Mouse (Mus musculus) 416B (cell line): ENCODE results near the gene Igfals.

Experiments
- DNase-seq: peaks from one replicate; pipeline ENCODE4 v3.0.0; 2011; ENCODE audit warnings: low read depth

Gene Igfals

GRCm38 (mm10) chr17:24894061-24894994, 28.5 kb downstream of the Igfals start:
- DNase-seq: peak; percentile 22

DNA sequence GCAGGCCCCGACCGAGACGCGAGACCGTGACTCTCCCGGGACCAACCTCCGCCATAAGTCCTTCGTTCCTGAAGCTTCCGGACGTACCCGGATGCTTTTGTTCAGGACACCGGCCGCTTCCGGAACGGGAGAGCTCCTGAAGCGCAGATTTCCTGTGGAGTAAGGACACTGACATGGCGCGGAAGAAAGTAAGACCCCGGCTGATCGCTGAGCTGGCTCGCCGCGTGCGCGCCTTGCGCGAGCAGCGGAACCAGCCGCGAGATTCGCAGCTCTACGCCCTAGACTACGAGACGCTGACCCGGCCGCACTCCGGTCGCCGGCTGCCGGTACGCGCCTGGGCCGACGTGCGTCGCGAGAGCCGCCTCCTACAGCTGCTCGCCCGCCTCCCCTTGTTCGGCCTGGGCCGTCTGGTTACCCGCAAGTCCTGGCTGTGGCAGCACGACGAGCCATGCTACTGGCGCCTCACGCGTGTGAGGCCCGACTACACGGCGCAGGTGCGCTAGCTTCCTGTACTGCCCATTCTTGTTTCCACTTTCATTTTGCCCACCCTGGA, 29.3 kb downstream of the Igfals start, which contains the start of the genes Eme2 and Mrps34:
Eme2 (minus strand) TSS at position 93 of the 553 bp plus-strand sequence.
Mrps34 (plus strand) TSS at position 122 of the 553 bp plus-strand sequence.
- peak; percentile 92 for DNase-seq

DNA sequence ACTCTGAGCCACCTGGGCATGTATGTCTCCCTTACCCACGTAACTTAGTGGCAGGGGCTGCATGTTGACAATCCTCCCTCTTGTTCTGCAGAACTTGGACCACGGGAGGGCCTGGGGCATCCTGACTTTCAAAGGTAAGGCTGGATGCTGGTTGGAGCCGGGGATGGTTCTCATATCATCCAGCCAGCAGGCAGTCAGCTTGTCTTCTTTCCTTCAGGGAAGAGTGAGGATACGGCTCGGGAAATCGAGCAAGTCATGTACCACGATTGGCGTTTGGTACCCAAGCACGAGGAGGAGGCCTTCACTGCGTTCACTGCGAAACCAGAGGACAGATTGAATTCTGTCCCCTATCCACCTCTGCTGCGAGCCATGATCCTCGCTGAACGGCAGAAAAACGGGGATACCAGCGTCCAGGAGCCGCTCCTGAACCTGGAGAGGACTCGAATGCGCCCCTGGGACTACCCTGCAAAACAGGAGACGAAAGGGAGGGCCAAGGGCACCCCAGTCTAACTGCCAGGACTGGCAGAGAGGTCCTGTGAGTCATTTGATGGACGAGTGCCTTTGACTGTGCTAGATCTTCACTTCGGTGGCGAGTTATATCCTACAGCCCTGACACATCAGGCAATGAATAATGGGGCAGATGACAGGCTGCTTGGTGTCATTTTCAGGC, 29.9 kb downstream of the Igfals start:
- peak; percentile 61 for DNase-seq

GRCm38 (mm10) chr17:24896241-24896992, 30.6 kb downstream of the Igfals start, which contains the start of gene Nme3:
Gene Nme3 (plus strand): TSS chr17:24896500.
- peak; percentile 73 for DNase-seq

GRCm38 (mm10) chr17:24896993-24897269, 31.1 kb downstream of the Igfals start:
- no peak for DNase-seq

DNA sequence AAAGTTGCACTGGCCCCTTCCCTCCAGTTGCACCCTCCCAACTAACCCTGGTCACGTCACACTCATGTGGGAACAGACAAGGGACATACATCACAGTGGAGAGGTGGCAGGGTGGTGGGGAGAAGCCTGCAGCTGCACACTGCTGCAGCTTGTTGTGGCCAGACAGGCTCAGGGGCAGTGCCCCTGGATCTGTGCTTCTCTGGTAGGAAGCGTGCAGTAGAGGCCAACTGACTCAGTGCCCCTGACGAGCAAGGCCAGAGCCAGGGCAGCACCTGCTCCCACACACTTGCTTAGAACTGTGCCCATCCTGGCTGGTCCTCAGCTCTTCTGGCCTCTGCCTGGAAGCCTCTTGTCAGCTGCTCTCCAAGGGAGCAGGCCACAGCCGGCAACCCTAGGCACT, 31.8 kb downstream of the Igfals start:
- no peak for DNase-seq

- DNase-seq: no peak
Observed at GRCm38 (mm10) chr17:24898041-24898854, 32.5 kb downstream of the Igfals start.

DNA sequence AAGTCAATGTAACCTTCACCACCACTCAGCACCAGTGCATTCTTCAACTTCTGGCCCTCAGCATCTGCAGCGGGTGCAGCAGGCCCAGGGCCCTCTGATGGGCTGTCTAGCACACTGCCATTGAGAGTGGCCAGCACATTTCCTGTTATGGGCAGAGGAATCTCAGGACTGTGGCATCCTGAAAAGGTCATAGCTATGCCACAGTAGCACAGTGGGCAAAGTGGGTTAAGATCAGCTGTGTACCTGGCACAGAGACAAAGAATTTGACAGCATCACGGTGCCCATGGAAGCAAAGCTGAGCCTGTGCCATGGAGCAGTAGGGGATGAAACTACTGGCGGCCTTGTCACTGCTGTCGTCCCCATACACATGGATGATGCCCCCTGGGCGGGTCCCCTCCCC, 33.4 kb downstream of the Igfals start:
- no peak for DNase-seq

- DNase-seq: no peak
Observed at GRCm38 (mm10) chr17:24900014-24900413, 34.2 kb downstream of the Igfals start.

DNA sequence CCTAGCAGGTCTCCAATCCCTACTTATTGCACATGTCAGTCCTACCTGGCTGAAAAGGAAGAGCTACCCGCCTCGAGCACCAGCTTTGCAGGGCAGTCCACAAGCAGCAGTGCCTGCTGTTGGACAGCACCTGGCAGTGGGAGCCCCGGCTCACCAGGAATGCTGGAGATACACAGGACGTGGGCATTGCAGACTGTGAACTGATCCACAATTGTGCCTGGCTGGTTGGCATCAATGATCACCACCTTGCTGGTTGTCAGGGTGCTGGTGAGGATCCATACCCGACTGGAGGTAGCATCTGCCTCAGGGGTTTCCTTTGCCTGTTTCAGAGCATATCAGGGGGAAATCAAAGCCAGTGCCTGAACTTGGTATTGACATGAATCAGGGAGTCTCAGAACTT, 36.3 kb downstream of the Igfals start:
- no peak for DNase-seq

GRCm38 (mm10) chr17:24902671-24903474, 37.1 kb downstream of the Igfals start:
- peak; percentile 23 for DNase-seq

DNA sequence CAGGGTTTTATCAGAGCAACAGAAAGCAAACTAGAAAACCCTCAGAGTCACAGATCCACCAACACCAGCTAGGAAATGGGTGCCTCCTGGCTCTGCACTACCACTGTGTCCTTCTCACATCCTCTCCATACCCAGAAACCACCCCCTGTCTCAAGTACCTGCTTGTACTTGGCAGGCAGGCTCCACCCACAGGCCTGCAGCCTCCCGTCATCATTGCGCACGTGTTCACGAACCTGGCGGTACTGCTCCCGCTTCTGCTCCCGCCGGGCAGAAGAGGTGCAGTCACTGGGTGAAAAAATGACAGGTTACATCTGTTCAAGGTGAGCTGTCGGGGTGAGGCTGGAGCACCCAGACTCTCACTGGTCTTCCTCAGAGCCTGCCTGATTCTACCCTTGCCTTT, 38.0 kb downstream of the Igfals start:
- no peak for DNase-seq

DNA sequence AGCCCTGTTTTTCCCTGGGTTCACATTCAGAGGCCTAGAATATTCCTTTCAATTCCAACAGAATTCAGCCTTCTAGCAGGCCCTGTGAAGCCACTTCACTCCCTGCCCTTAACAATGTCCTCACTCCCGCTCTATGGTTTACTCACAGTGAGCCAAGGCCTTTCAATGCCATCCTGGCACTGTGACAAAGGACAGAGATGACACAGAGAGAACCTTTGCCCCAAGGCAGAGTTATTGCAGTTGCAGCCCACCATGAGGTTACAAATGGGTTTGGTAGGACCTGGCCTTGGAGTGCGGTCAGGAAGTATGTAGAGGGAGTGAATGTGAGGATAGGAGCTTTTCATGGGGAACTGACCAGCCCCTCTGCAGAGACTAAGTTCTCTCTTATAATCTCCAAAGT, 41.8 kb downstream of the Igfals start:
- DNase-seq: no peak

DNA sequence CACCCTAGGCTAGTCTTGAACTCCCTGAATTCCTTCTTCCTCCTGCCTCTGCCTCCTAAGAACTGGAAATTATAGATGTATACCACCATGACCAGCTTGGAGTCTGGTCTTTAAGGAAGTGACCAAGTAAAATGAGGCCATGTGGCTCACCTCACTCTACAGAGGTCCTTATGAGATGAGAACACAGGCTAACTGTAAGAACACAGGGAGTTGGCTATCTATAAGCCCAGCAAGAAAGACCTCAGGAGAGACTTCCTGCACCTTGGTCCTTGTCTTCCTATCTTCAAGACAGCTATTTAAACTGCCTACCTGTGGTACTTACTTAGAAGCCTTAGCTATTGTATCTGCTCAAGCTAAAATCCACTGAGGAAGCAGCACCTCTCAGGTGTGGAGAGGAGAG, 48.2 kb downstream of the Igfals start:
- peak; percentile 18 for DNase-seq

GRCm38 (mm10) chr17:24923246-24923645, 57.4 kb downstream of the Igfals start:
- DNase-seq: no peak

- DNase-seq: no peak
Observed at GRCm38 (mm10) chr17:24929506-24929905, 63.7 kb downstream of the Igfals start.
